Mouse (Mus musculus): ENCODE data around the gene Mfn1. TPM values are rescaled to one million over a fixed set of nuclear protein-coding genes. Genes with fewer than 3 reads are reported as not detected.

The Mfn1 gene
- polyA plus RNA-seq, 1 experiment from 2014 or later = 65.5 TPM

DNA sequence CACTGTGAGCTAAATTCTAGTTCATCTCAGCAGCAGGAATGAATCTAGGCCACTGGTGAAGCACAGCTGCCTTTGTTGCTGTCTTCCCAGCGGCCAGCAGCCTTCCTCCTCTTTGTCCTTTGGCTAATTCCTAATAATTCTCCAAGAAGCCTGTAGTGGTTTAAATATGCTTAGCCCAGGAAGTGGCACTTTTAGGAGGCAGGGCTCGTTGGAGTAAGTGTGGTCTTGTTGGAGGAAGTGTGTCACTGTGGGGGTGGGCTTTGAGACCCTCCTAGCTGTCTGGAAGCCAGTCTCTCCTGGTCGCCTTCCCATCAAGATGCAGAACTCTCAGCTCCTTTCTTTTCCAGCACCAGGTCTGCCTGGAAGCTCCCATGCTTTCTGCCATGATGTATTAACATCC lies 23.4 kb upstream of the Mfn1 start:
- WGBS = 58% methylated on average over 3 of the region's 3 CpGs

DNA sequence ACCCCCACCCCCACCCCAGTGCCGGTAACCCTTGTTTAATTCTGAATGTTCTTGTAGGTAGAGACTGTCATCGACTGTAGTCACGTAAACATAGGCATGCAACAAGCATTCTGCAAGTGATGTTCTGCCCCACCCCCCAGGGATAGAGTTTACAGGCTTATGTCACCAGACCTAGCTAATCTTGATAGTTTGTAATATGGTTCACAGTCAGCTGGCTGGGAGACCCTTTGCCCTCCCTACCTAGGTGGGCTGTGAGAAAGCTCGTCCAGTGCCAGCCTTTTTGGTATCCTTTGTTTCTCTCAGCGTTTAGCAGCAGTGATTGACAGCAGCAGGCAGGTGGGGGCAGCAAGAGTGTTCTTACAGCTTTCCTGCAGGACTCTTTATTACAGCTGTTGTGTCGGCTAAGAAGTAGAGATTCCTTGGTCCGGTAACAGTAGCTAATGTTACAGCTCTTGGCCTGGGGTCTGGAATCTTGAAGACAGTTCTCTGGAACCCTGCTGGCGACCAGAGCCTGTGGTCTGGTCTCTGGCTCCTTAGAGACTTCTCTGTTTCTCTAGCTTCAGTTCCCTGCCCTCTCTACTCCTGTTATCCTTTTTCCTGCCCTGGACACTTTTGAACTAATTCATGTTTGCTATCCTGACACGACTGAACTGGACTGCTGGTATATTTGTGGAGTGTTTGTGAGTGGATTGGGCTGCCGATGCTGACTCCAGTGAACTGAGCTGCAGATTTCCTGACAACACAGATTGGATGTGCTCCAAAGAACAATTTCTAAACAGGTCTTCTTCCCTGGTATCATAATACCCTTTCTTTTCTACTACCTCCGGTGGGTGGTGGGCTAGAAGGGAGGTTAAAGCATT lies 22.7 kb upstream of the Mfn1 start:
- Histone ChIP-seq H3K9ac (ENCODE audit: low read length) (no peak overlapping the region), H3K4me1 (ENCODE audit: control insufficient read depth in 2 of 2, insufficient read depth in 2 of 2, low read length in 2 of 2) (peaks cover 0 to 8% of the 10 kb centered on the region in 2 experiments; a peak in 2 of 4 replicates), H3K36me3 (ENCODE audit: control insufficient read depth, insufficient read depth, low read length) (no peaks in the 10 kb centered on the region), H3K9me3 (ENCODE audit: control insufficient read depth, low read length) (no peaks in the 10 kb centered on the region), H3K27me3 (ENCODE audit: control insufficient read depth, insufficient read depth, low read length) (no peaks in the 10 kb centered on the region), H3K4me3 (ENCODE audit: control insufficient read depth in 1 of 2, insufficient read depth in 1 of 2, low read depth in 1 of 2, low read length in 2 of 2) (no peak overlapping the region), H3K4me2 (ENCODE audit: low read length) (no peak overlapping the region), H3K27ac (replicated peaks in 1 of 2; ENCODE audit: control insufficient read depth in 1 of 2, insufficient read depth in 1 of 2, low read depth in 2 of 2, low read length in 2 of 2) (no peak overlapping the region)
- ATAC-seq (ENCODE audit: insufficient number of reproducible peaks, insufficient read depth, low FRiP score, low read depth) = no peak
- WGBS = 63% methylated on average over 11 of the region's 11 CpGs

More for the DNA sequence above, 23.4 kb upstream of the Mfn1 start:
- Histone ChIP-seq H3K27me3 (ENCODE audit: control insufficient read depth, insufficient read depth, low read length) (no peaks in the 10 kb centered on the region), H3K36me3 (ENCODE audit: control insufficient read depth, insufficient read depth, low read length) (no peaks in the 10 kb centered on the region), H3K4me3 (ENCODE audit: control insufficient read depth in 1 of 2, insufficient read depth in 1 of 2, low read depth in 1 of 2, low read length in 2 of 2) (no peak overlapping the region), H3K9ac (ENCODE audit: low read length) (no peak overlapping the region), H3K4me1 (ENCODE audit: control insufficient read depth in 2 of 2, insufficient read depth in 2 of 2, low read length in 2 of 2) (peaks cover 0 to 4% of the 10 kb centered on the region in 2 experiments; a peak in 1 of 4 replicates), H3K9me3 (ENCODE audit: control insufficient read depth, low read length) (no peaks in the 10 kb centered on the region), H3K4me2 (ENCODE audit: low read length) (no peak overlapping the region), H3K27ac (replicated peaks in 1 of 2; ENCODE audit: control insufficient read depth in 1 of 2, insufficient read depth in 1 of 2, low read depth in 2 of 2, low read length in 2 of 2) (no peak overlapping the region)
- ATAC-seq (ENCODE audit: insufficient number of reproducible peaks, insufficient read depth, low FRiP score, low read depth) = no peak

DNA sequence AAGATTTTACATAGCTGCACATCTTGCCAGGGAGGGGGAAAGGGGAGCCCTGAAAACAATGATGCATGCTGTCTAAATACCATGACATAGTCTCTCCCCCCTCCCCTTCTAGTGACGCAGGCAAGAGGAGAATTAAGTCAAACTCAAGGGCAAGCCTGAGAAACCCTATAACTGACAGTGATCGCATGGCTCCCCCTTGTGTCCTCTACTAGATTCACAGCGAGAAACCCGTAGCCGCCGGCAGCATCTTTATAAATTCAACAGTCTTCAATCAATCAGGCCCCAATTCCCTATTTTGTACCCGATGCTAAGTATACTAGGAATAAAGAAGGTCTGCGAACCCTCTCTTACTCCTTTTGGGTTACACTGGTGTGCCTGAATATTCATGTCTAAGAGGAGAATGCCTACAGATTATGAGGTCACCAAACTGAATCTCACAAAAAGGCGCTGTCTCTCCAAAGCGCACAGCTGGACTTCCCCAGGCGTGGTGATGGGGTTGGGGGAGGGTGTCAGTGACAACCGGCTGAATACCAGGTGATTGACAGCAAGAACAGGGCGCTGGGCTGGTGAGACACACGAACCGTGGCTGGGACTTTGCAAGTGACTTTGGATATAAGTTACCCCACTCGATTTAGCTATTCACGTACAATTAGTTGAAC lies 20.5 kb upstream of the Mfn1 start:
- WGBS = 3% methylated on average over 17 of the region's 17 CpGs
- ATAC-seq (ENCODE audit: insufficient number of reproducible peaks, insufficient read depth, low FRiP score, low read depth) = no peak
- Histone ChIP-seq H3K4me3 (ENCODE audit: control insufficient read depth in 1 of 2, insufficient read depth in 1 of 2, low read depth in 1 of 2, low read length in 2 of 2) (peak overlapping the region; percentile 17 to 20), H3K36me3 (ENCODE audit: control insufficient read depth, insufficient read depth, low read length) (peaks cover 4% of the 10 kb centered on the region; the same call in 1 of the 2 replicates), H3K4me2 (ENCODE audit: low read length) (peak overlapping the region; percentile 78), H3K4me1 (ENCODE audit: control insufficient read depth in 2 of 2, insufficient read depth in 2 of 2, low read length in 2 of 2) (peaks cover 5 to 20% of the 10 kb centered on the region in 2 experiments; a peak in 3 of 4 replicates), H3K27me3 (ENCODE audit: control insufficient read depth, insufficient read depth, low read length) (no peaks in the 10 kb centered on the region), H3K9me3 (ENCODE audit: control insufficient read depth, low read length) (no peaks in the 10 kb centered on the region), H3K9ac (ENCODE audit: low read length) (peak overlapping the region; percentile 27; the same call in 1 of the 2 replicates), H3K27ac (replicated peaks in 1 of 2; ENCODE audit: control insufficient read depth in 1 of 2, insufficient read depth in 1 of 2, low read depth in 2 of 2, low read length in 2 of 2) (no peak overlapping the region)

DNA sequence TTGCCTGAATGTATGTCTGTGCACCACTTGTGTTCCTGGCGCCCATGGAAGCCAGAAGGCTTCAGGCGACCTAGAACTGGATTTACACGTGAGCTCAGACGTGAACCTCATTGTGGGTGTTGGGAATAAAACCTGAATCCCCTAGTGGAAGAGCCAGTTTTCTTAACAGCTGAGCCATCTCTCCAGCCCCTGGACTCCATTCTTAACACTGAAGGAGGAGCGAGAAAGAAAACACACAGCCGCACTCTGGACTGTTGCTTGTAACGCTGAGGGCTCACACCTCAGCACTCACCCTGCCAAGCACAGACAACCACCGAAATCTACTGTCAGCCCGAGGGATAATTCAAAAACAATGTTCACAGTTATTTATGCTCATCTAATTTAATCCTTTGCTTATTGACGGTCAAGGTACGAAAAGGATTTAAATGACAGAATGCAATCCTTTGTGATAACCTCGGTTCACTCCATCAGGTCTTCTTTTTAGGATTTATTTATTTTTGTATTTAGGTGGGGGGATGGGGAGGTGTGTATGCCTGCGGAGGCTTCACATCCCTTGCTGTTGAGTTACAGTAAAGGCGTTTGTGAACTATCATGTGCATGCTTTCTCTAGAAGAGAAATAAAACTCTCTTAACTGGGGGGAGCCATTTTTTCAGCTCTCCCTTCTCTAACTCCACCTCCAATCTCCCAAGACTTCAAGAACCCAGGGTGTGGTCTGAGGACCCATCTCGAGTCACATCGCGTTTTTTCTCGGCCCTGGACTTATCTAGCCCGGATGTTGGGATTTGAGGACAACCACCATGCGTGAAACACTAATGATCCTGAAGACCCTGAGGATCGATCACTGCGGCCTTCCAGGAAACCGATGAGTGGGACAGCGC lies 19.5 kb upstream of the Mfn1 start, which contains the start of gene Zfp639:
Gene Zfp639, plus strand, starts transcription at position 764 of the 879 bp plus-strand sequence.
- H3K36me3 ChIP-seq (ENCODE audit: control insufficient read depth, insufficient read depth, low read length) = peaks cover 7% of the 10 kb centered on the region
- H3K9ac ChIP-seq (ENCODE audit: low read length) = peak within 1 kb of the TSS; percentile 96
- WGBS = 3% methylated on average over 24 of the region's 24 CpGs
- H3K4me1 ChIP-seq (ENCODE audit: control insufficient read depth in 2 of 2, insufficient read depth in 2 of 2, low read length in 2 of 2) = peaks cover 5 to 20% of the 10 kb centered on the region in 2 experiments; a peak in 3 of 4 replicates
- H3K9me3 ChIP-seq (ENCODE audit: control insufficient read depth, low read length) = no peaks in the 10 kb centered on the region
- no peaks in the 10 kb centered on the region for H3K27me3 ChIP-seq (ENCODE audit: control insufficient read depth, insufficient read depth, low read length)
- ATAC-seq (ENCODE audit: insufficient number of reproducible peaks, insufficient read depth, low FRiP score, low read depth) = no peak; the same call in 1 of the 2 replicates
- H3K27ac ChIP-seq (replicated peaks in 1 of 2; ENCODE audit: control insufficient read depth in 1 of 2, insufficient read depth in 1 of 2, low read depth in 2 of 2, low read length in 2 of 2) = peak within 1 kb of the TSS; percentile 77 to 87
- H3K4me3 ChIP-seq (ENCODE audit: control insufficient read depth in 1 of 2, insufficient read depth in 1 of 2, low read depth in 1 of 2, low read length in 2 of 2) = peak within 1 kb of the TSS; percentile 89 to 95
- H3K4me2 ChIP-seq (ENCODE audit: low read length) = peak within 1 kb of the TSS; percentile 78

DNA sequence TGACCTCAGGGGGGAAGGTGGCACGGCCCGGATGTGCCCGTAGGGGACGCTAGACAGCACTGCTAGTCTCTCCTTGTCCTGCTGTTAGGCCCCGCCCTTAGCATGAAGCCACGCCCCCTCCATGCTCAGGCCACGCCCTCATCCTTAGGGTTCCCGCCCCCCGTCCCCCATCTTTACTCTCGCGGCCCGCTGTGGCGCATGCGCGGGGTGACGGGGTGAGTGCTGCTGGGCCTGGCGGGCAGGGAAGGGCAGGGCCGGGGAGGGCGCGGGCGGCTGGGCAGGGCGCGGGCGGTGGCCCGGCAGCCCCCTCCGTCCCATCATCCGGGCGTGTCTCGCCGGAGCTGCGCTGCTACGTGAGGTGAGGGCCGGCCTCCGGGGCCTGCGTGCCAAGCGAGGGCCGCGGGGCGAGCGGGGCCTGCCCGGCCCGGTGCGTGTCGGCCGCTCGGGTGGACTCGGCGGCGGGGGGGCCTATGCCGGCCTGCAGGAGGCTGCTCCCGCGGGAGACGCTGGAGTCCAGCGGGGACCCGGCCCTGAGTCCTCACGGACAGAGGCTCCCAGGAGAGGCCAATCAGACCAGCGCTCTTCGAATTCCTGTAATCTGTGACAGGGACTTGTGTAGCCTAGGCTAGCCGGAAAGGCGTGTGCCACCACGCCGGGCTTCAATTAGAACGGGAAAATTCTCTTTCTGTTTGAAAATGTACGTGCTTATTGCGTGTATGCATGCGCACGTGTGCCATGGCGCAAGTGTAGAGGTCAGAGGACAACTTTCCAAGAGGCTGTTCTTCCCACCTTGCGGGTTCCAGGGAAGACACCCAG lies 18.7 kb upstream of the Mfn1 start:
- peak overlapping the region; percentile 89 to 95 for H3K4me3 ChIP-seq (ENCODE audit: control insufficient read depth in 1 of 2, insufficient read depth in 1 of 2, low read depth in 1 of 2, low read length in 2 of 2)
- peaks cover 14% of the 10 kb centered on the region for H3K36me3 ChIP-seq (ENCODE audit: control insufficient read depth, insufficient read depth, low read length)
- peak overlapping the region; percentile 78 for H3K4me2 ChIP-seq (ENCODE audit: low read length)
- peaks cover 5 to 20% of the 10 kb centered on the region in 2 experiments; a peak in 3 of 4 replicates for H3K4me1 ChIP-seq (ENCODE audit: control insufficient read depth in 2 of 2, insufficient read depth in 2 of 2, low read length in 2 of 2)
- H3K9ac ChIP-seq (ENCODE audit: low read length) = peak overlapping the region; percentile 96
- H3K9me3 ChIP-seq (ENCODE audit: control insufficient read depth, low read length) = no peaks in the 10 kb centered on the region
- WGBS = under 1% methylated on average over 69 of the region's 69 CpGs
- peak overlapping the region; percentile 77 to 87 for H3K27ac ChIP-seq (replicated peaks in 1 of 2; ENCODE audit: control insufficient read depth in 1 of 2, insufficient read depth in 1 of 2, low read depth in 2 of 2, low read length in 2 of 2)
- H3K27me3 ChIP-seq (ENCODE audit: control insufficient read depth, insufficient read depth, low read length) = no peaks in the 10 kb centered on the region
- peak; percentile 94 for ATAC-seq (ENCODE audit: insufficient number of reproducible peaks, insufficient read depth, low FRiP score, low read depth)

DNA sequence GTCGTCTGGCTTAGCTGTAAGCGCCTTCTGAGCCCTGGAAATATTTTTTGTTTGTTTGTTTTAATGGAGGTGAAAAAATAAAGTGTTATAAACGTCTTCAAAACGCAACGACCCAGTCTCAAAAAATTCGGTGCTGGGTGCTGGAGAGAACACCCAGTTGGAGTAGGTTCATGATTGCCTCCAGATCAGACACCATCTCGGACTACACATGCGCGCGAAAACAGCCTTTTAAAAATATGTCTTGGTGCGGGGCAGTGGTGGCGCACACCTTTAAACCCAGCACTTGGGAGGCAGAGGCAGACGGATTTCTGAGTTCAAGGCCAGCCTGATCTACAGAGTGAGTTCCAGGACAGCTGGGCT lies 18.1 kb upstream of the Mfn1 start:
- Histone ChIP-seq H3K9me3 (ENCODE audit: control insufficient read depth, low read length) (no peaks in the 10 kb centered on the region), H3K4me2 (ENCODE audit: low read length) (peak overlapping the region; percentile 78), H3K4me3 (ENCODE audit: control insufficient read depth in 1 of 2, insufficient read depth in 1 of 2, low read depth in 1 of 2, low read length in 2 of 2) (peak overlapping the region; percentile 89 to 95), H3K4me1 (ENCODE audit: control insufficient read depth in 2 of 2, insufficient read depth in 2 of 2, low read length in 2 of 2) (peaks cover 5 to 20% of the 10 kb centered on the region in 2 experiments; a peak in 3 of 4 replicates), H3K27ac (replicated peaks in 1 of 2; ENCODE audit: control insufficient read depth in 1 of 2, insufficient read depth in 1 of 2, low read depth in 2 of 2, low read length in 2 of 2) (peak overlapping the region; percentile 77 to 87), H3K9ac (ENCODE audit: low read length) (peak overlapping the region; percentile 96), H3K36me3 (ENCODE audit: control insufficient read depth, insufficient read depth, low read length) (peaks cover 20% of the 10 kb centered on the region), H3K27me3 (ENCODE audit: control insufficient read depth, insufficient read depth, low read length) (no peaks in the 10 kb centered on the region)
- WGBS = 4% methylated on average over 13 of the region's 13 CpGs
- no peak for ATAC-seq (ENCODE audit: insufficient number of reproducible peaks, insufficient read depth, low FRiP score, low read depth)

All from heart, embryonic 14.5 days (tissue).